Mouse (Mus musculus) ES-Bruce4 (cell line): ENCODE results near the gene Pilrb1.
"Not testable (repeated sequence)": the region's sequence is repeated elsewhere in the genome, so short reads cannot be mapped to it uniquely, and the experiment has no call there.

ENCODE experiments used
- CTCF ChIP-seq: IDR thresholded peaks from one replicate; pipeline ENCODE4 v1.8.1; 2011; ENCODE audit warnings: low read depth, low read length
- EP300 ChIP-seq: IDR thresholded peaks from 2 replicates; pipeline ENCODE4 v1.6.1; 2011; ENCODE audit warnings: low read depth, low read length; ENCODE audit not compliant: insufficient read depth

DNA sequence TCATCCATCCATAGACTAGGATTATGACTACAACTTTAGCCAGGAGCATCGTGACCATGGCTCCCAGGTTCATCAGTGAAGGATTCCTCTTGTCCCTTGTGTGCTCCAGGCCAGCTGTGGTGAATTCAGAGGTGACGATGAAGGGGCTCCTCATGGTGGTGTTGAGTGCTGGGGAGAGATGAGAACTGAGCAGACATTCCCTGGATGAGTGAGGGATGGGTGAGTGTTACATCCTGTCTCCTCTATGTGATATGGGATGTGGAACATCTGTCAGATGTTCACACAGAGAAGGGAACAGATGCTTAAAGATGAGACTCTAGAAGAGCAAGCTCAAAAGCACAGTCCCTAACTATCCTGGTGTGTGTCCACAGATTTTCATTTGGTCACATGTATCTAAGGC, 10.7 kb upstream of the Pilrb1 start:
- not testable (repeated sequence) for TF ChIP-seq CTCF, EP300
